Mouse (Mus musculus): ENCODE results near the gene Sv2b. TPM values are rescaled to one million over a fixed set of nuclear protein-coding genes. Genes with fewer than 3 reads are reported as not detected.
"Not testable (repeated sequence)": the region's sequence is repeated elsewhere in the genome, so short reads cannot be mapped to it uniquely, and the experiment has no call there.

Gene Sv2b
- polyA plus RNA-seq (2015; fragmentation: Nextera tagmentation; extraction: Ambion mirVana) = 17.9 and 20.2 TPM in 2 replicates

DNA sequence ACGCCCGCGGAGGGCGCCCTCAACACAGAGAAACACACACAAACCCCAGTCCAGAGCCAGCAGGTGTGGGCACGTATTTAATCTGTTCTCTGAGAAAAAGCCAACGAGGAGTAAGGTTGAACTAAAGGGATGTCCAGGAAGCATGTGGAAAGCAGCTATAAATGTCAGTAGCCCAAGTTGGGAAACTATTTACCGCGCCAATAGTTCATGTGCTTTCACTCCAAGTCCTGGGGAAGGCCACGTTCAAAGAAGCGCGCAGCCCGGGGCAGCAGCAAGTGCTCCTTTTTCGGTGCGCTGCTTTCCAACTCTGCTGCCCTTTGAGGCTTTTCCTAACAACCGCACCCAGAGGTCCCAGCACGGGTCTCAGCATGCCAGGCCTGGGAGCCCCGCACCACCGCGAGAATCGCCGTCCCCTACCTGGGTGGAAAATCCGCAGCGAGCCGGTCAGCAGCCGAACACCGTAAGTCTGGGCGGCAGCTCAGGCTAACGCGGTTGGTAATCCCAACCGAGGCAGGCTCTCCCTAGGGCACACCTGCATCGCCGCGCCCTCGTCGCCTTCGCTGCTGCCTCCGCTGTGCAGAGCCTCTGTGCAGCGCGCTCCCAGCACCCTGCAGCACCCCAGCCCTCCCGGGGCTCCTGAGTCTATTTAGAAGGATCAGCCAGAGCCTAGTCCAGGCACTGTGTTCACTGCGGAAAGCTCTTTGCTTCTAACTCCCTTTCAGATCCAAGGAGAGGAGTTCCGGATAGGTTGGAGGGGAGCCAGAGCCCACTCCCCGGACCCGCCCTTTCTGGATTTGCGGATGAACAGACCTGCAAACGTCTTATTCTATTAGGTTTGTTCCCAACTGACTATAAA, at the start of gene Sv2b:
Sv2b (minus strand) TSS at position 806 of the 856 bp plus-strand sequence.
- H3K4me2 ChIP-seq = peak within 1 kb of the TSS; percentile 97
- under 1% methylated on average over 46 of the region's 46 CpGs for WGBS

DNA sequence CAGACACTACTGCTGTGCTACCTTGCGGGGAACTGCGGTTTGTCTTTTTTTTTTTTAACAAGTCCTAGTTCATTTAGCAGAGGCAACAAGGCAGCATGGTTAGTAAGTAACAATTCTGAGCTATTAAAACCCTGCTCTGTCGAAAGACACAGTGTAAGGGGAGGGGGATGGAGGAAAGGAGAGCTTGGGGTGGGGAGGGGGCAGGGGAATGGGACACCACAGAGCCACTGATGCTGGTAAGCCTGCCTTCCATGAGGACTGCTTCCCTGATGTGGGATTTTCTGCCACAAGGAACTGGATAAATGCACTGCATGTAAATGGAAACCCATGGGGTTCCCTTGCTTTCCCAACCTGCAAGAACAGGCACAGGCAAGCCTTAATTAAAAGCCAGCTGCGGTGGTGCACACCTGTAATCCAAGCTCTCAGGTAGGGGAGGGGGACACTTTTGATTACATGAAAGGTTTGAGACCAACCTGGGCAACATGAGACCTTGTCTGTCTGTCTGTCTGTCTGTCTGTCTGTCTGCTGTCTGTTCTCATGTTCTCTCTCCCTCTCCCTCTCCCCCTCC, 49.3 kb upstream of the Sv2b start:
- Histone ChIP-seq H3K4me1 (no peaks in the 10 kb centered on the region; the same call in 1 of the 2 replicates), H3K4me3 (replicated peaks) (no peak overlapping the region), H3K9ac (replicated peaks) (no peak overlapping the region), H3K27ac (replicated peaks) (no peak overlapping the region), H3K4me2 (no peak overlapping the region), H3K9me3 (replicated peaks) (no peaks in the 10 kb centered on the region), H3K27me3 (replicated peaks) (no peaks in the 10 kb centered on the region), H3K36me3 (no peaks in the 10 kb centered on the region)
- 48% methylated on average over 4 of the region's 4 CpGs for WGBS
- no peak for ATAC-seq (ENCODE audit: low FRiP score)

More for the DNA sequence above, at the start of gene Sv2b:
- ATAC-seq (ENCODE audit: low FRiP score) = peak; percentile 68; the same call in 1 of the 2 replicates
- Histone ChIP-seq H3K27me3 (replicated peaks) (peaks cover 13% of the 10 kb centered on the region), H3K9me3 (replicated peaks) (no peaks in the 10 kb centered on the region), H3K4me1 (peaks cover 19% of the 10 kb centered on the region), H3K4me3 (replicated peaks) (peak within 1 kb of the TSS; percentile 55), H3K36me3 (no peaks in the 10 kb centered on the region), H3K9ac (replicated peaks) (peak within 1 kb of the TSS; percentile 49), H3K27ac (replicated peaks) (peak within 1 kb of the TSS; percentile 52)

DNA sequence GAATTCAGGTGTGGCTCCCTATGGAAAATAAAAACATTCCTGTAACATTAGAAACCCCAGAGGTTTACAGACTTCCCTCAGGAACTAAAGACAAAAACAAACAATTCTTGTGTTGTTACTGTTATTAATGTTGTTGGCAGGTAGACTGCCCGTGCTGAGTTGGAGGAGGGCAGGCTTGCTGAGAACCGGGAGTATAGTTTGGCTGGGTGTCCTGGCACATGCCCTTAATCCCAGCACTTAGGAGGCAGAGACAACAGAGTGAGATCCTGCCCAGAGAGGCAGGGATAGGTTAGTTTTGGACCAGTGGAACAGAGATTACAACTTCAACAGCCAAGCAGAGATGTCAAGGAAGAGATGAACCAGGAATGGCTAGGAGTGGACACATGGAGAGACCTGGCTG, 46.5 kb upstream of the Sv2b start:
- H3K4me1 ChIP-seq = no peaks in the 10 kb centered on the region
- no peak for ATAC-seq (ENCODE audit: low FRiP score)
- 73% methylated on average over 2 of the region's 2 CpGs for WGBS

DNA sequence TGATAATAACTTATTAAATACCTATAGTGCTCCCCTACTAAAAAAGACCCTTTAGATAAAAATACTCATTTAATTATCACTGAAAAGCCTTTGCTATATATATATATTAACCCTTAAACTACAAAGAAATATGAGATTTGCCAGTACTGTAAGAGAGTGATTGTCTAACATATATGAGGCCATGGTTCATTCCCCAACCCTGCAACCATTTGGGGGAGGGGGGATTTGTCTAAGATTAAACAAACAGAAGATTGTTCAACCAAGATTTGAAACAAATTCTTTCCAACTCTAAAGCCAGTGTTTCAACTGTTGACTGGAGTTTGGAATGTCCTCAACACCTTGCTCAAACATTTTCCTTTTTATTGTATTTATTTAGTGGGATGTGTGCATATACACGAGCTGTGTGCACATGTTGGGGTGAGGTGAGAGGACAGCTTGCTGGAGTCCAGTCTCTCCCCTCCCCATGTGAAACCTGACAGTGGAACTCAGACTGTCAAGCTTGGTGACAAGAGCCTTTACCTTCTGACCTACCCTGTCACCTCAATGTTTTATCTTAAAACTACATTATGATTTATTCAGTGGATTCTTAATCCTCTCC, 43.8 kb upstream of the Sv2b start:
- Histone ChIP-seq H3K4me1 (no peaks in the 10 kb centered on the region), H3K27me3 (replicated peaks) (no peaks in the 10 kb centered on the region), H3K36me3 (no peaks in the 10 kb centered on the region), H3K27ac (replicated peaks) (no peak overlapping the region), H3K4me3 (replicated peaks) (no peak overlapping the region), H3K9ac (replicated peaks) (no peak overlapping the region), H3K4me2 (no peak overlapping the region), H3K9me3 (replicated peaks) (no peaks in the 10 kb centered on the region)
- ATAC-seq (ENCODE audit: low FRiP score) = no peak
- WGBS = 79% methylated on average over 1 of the region's 1 CpGs

More for the DNA sequence above, 46.5 kb upstream of the Sv2b start:
- no peak overlapping the region for H3K27ac ChIP-seq (replicated peaks)
- no peaks in the 10 kb centered on the region for H3K27me3 ChIP-seq (replicated peaks)
- no peak overlapping the region for H3K4me3 ChIP-seq (replicated peaks)
- no peaks in the 10 kb centered on the region for H3K9me3 ChIP-seq (replicated peaks)
- H3K9ac ChIP-seq (replicated peaks) = no peak overlapping the region
- H3K4me2 ChIP-seq = no peak overlapping the region
- H3K36me3 ChIP-seq = no peaks in the 10 kb centered on the region

DNA sequence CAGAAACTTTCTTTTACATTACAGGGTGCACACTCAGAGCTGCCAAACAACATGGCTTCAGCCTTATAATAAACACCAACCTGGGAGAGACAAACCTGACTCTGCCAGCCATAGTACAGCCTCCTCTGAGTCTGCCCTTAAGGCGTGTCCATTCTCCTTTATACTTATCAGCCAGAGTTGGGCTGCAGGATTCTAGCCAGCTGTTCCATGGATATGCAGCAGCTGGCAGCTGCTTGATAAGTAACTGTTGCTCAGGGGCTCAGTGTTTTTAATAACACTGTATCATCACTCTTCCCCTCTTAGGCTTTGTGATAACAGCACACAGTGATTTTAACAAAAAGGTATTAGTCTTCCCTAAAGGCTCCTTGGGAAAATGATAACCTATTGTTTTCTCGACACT, 41.1 kb upstream of the Sv2b start:
- 60% methylated on average over 2 of the region's 2 CpGs for WGBS
- no peaks in the 10 kb centered on the region for H3K27me3 ChIP-seq (replicated peaks)

DNA sequence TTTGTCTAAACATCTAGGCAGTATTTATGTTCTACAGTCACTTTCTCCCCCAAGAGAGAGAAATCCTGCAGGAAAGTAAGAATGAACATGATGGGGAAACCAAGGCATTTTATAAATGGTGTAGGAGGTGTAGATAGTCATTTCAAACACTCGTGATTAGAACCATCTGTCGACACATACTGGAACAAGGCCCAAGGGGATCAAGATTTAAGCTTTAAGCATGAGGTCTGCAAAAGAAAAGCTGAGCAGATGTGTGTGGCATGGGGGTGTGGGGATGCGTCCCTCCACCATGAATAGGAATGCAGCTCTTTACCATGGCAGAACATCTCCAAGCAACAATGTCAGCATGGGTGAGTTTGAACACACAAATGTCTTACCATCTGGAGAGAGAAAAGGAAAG, 23.2 kb upstream of the Sv2b start:
- no peak overlapping the region for H3K4me2 ChIP-seq
- H3K27ac ChIP-seq (replicated peaks) = no peak overlapping the region
- WGBS = 27% methylated on average over 3 of the region's 3 CpGs
- no peaks in the 10 kb centered on the region for H3K27me3 ChIP-seq (replicated peaks)
- H3K4me1 ChIP-seq = peaks cover 11% of the 10 kb centered on the region
- no peak for ATAC-seq (ENCODE audit: low FRiP score)
- no peak overlapping the region for H3K4me3 ChIP-seq (replicated peaks)
- no peaks in the 10 kb centered on the region for H3K36me3 ChIP-seq
- no peak overlapping the region for H3K9ac ChIP-seq (replicated peaks)
- no peaks in the 10 kb centered on the region for H3K9me3 ChIP-seq (replicated peaks)

More for the DNA sequence above, 41.1 kb upstream of the Sv2b start:
- ATAC-seq (ENCODE audit: low FRiP score) = no peak
- no peaks in the 10 kb centered on the region for H3K9me3 ChIP-seq (replicated peaks)
- H3K27ac ChIP-seq (replicated peaks) = no peak overlapping the region
- no peaks in the 10 kb centered on the region for H3K4me1 ChIP-seq
- no peaks in the 10 kb centered on the region for H3K36me3 ChIP-seq
- H3K9ac ChIP-seq (replicated peaks) = no peak overlapping the region
- no peak overlapping the region for H3K4me3 ChIP-seq (replicated peaks)
- H3K4me2 ChIP-seq = no peak overlapping the region

DNA sequence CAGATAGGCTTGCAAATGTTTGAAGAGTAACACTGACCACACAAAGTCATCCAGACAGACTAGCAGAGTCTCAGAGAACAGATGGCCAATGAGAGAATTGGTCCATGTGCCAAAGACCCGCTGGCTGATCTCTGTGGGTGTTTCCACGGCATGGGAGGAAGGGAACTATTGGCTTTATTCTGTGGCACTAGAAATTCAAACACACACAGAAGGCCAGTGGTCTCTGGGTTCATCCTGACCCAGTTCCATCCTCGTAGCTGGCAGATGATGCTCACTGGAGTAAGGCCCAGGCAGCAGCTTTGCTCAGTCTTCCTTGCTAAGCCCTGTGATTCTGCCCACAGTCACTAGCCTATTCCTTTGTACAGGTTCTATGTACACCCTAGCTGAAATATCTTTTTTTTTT, 20.7 kb upstream of the Sv2b start:
- no peak for ATAC-seq (ENCODE audit: low FRiP score)
- 34% methylated on average over 3 of the region's 3 CpGs for WGBS
- no peaks in the 10 kb centered on the region for H3K27me3 ChIP-seq (replicated peaks)

DNA sequence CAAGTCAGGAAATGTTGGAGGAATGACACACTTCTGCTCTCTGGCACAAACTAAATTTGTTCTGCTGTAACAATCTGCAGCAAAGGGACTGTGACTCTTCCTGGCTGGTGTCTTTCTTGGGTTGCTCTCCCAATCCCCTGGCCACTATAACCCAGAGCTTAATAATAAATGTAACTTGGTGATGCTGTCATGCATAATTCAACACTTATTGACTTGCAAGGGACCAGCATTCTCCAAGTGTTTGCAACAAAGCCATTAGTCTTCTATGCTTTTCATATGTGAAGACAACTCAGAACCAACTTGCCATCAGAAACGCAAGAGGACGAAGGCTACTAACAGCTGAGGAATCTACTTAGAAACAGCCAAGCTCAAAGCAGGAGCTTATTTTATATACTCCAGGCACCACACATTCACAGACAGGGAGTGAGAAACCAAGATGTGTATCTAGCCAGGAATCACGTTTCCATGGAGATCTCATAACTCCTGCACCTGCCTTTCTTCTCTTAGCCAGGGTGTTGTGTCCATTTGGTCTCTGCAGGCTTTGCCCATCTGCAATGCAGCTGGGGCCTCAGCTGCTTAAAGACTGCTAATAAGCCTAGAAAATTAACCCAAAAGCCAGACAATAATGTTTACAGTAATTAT, 19.8 kb upstream of the Sv2b start:
- Histone ChIP-seq H3K9ac (replicated peaks) (no peak overlapping the region), H3K9me3 (replicated peaks) (no peaks in the 10 kb centered on the region), H3K27ac (replicated peaks) (peak overlapping the region; percentile 64), H3K4me1 (peaks cover 11% of the 10 kb centered on the region), H3K4me2 (no peak overlapping the region), H3K36me3 (no peaks in the 10 kb centered on the region), H3K4me3 (replicated peaks) (no peak overlapping the region), H3K27me3 (replicated peaks) (no peaks in the 10 kb centered on the region)
- WGBS = 19% methylated on average over 3 of the region's 3 CpGs
- ATAC-seq (ENCODE audit: low FRiP score) = no peak; the same call in 1 of the 2 replicates

More for the DNA sequence above, 20.7 kb upstream of the Sv2b start:
- H3K27ac ChIP-seq (replicated peaks) = peak overlapping the region; percentile 64
- H3K4me3 ChIP-seq (replicated peaks) = no peak overlapping the region
- no peak overlapping the region for H3K4me2 ChIP-seq
- H3K9me3 ChIP-seq (replicated peaks) = no peaks in the 10 kb centered on the region
- H3K4me1 ChIP-seq = peaks cover 11% of the 10 kb centered on the region
- no peak overlapping the region for H3K9ac ChIP-seq (replicated peaks)
- H3K36me3 ChIP-seq = no peaks in the 10 kb centered on the region

DNA sequence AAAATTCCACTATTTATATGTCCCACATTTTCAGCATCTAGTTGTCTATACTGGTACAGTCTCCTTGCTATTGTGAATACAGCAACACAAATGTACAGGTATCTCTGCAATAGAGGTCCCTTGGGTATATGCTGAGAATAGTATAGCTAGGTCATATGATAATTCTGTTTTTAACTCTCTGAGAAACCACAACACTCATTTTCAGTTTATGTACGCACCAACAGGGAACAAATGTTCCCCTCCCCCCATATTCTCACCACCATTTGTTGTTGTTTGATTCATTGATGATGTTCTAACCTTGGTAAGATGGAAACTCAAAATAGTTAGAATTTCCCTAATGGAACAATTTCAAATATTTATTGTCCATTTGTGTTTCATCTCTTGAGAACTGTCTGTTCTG, 16.2 kb upstream of the Sv2b start:
- Histone ChIP-seq H3K4me2 (no peak overlapping the region), H3K36me3 (no peaks in the 10 kb centered on the region), H3K4me3 (replicated peaks) (no peak overlapping the region), H3K27me3 (replicated peaks) (no peaks in the 10 kb centered on the region), H3K27ac (replicated peaks) (no peak overlapping the region), H3K4me1 (peaks cover 11% of the 10 kb centered on the region), H3K9ac (replicated peaks) (no peak overlapping the region), H3K9me3 (replicated peaks) (no peaks in the 10 kb centered on the region)
- WGBS = 78% methylated on average over 1 of the region's 1 CpGs
- ATAC-seq (ENCODE audit: low FRiP score) = no peak

DNA sequence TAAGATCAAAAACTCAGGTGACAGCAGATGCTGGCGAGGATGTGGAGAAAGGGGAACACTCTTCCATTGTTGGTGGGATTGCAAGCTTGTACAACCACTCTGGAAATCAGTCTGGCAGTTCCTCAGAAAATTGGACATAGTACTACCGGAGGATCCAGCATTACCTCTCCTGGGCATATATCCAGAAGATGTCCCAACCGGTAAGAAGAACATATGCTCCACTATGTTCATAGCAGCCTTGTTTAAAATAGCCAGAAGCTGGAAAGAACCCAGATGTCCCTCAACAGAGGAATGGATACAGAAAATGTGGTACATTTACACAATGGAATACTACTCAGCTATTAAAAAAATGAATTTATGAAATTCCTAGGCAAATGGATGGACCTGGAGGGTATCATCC, 13.7 kb upstream of the Sv2b start:
- not testable (repeated sequence) for H3K4me2 ChIP-seq; H3K9ac ChIP-seq (replicated peaks); ATAC-seq (ENCODE audit: low FRiP score); H3K36me3 ChIP-seq; H3K9me3 ChIP-seq (replicated peaks); H3K27ac ChIP-seq (replicated peaks); H3K4me3 ChIP-seq (replicated peaks); H3K27me3 ChIP-seq (replicated peaks); H3K4me1 ChIP-seq
- 92% methylated on average over 3 of the region's 3 CpGs for WGBS

DNA sequence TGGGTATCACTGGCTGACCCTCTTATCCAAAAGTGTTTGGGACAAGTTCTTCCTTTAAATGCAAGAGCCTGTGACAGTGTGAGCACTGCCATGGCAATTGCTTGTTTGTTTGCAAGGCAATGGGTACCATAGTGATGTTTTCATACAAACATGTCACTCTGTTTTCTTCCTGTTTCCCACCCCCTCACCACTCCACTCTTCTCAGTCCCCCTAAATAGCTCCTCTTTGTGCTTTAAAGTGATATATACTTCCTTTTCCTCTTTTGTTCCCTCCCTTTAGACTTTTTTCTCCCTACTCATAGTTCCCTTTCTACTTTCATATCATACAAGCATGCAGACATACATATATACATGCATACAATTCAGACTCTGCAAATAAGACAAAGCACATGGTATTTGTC, 10.9 kb upstream of the Sv2b start:
- H3K4me2 ChIP-seq = no peak overlapping the region
- peaks cover 6% of the 10 kb centered on the region; the same call in 1 of the 2 replicates for H3K4me1 ChIP-seq
- no peak overlapping the region for H3K9ac ChIP-seq (replicated peaks)
- ATAC-seq (ENCODE audit: low FRiP score) = no peak
- H3K27ac ChIP-seq (replicated peaks) = no peak overlapping the region
- H3K9me3 ChIP-seq (replicated peaks) = no peaks in the 10 kb centered on the region
- H3K27me3 ChIP-seq (replicated peaks) = no peaks in the 10 kb centered on the region
- H3K4me3 ChIP-seq (replicated peaks) = no peak overlapping the region
- no peaks in the 10 kb centered on the region for H3K36me3 ChIP-seq
